Mouse (Mus musculus): Measurements from ENCODE around the gene Mpp3.
"Not testable (repeated sequence)": the region's sequence is repeated elsewhere in the genome, so short reads cannot be mapped to it uniquely, and the experiment has no call there.

Mpp3 gene

GRCm38 (mm10) chr11:102010140-102010539 is 18.1 kb downstream of the Mpp3 start:
- DNase-seq (ENCODE audit: low read depth, low spot score) = peak; percentile 49

GRCm38 (mm10) chr11:102008954-102009637 is 19.2 kb downstream of the Mpp3 start:
- DNase-seq (ENCODE audit: low read depth, low spot score) = no peak

- no peak for DNase-seq (ENCODE audit: low read depth, low spot score)
Observed at GRCm38 (mm10) chr11:102008372-102008771, 19.9 kb downstream of the Mpp3 start.

- no peak for DNase-seq (ENCODE audit: low read depth, low spot score)
Observed at GRCm38 (mm10) chr11:102006688-102007087, 21.6 kb downstream of the Mpp3 start.

- DNase-seq (ENCODE audit: low read depth, low spot score) = no peak
Observed at GRCm38 (mm10) chr11:102006271-102006670, 22.0 kb downstream of the Mpp3 start.

- no peak for DNase-seq (ENCODE audit: low read depth, low spot score)
Observed at GRCm38 (mm10) chr11:102004251-102004650, 24.0 kb downstream of the Mpp3 start.

GRCm38 (mm10) chr11:101999466-101999865 is 28.8 kb downstream of the Mpp3 start:
- DNase-seq (ENCODE audit: low read depth, low spot score) = no peak

GRCm38 (mm10) chr11:101998258-101998657 is 30.0 kb downstream of the Mpp3 start:
- no peak for DNase-seq (ENCODE audit: low read depth, low spot score)

- no peak for DNase-seq (ENCODE audit: low read depth, low spot score)
Observed at GRCm38 (mm10) chr11:101995938-101996337, 32.3 kb downstream of the Mpp3 start.

GRCm38 (mm10) chr11:101994100-101994499 is 34.2 kb downstream of the Mpp3 start:
- DNase-seq (ENCODE audit: low read depth, low spot score) = no peak

GRCm38 (mm10) chr11:101992411-101992810 is 35.9 kb downstream of the Mpp3 start:
- no peak for DNase-seq (ENCODE audit: low read depth, low spot score)

- DNase-seq (ENCODE audit: low read depth, low spot score) = no peak
Observed at GRCm38 (mm10) chr11:101991813-101992212, 36.4 kb downstream of the Mpp3 start.

- DNase-seq (ENCODE audit: low read depth, low spot score) = no peak
Observed at GRCm38 (mm10) chr11:101990244-101990643, 38.0 kb downstream of the Mpp3 start.

GRCm38 (mm10) chr11:101986913-101987312 is 41.3 kb downstream of the Mpp3 start, which contains the start of gene Dusp3:
Dusp3 (minus strand) TSS chr11:101987013.
- DNase-seq (ENCODE audit: low read depth, low spot score) = no peak

GRCm38 (mm10) chr11:101985990-101986389 is 42.3 kb downstream of the Mpp3 start:
- peak; percentile 90 for DNase-seq (ENCODE audit: low read depth, low spot score)

GRCm38 (mm10) chr11:101985450-101985849 is 42.8 kb downstream of the Mpp3 start:
- not testable (repeated sequence) for DNase-seq (ENCODE audit: low read depth, low spot score)

GRCm38 (mm10) chr11:101984054-101985025 is 43.9 kb downstream of the Mpp3 start, which contains the start of gene Cfap97d1:
Cfap97d1 (plus strand) TSS chr11:101984279.
- DNase-seq (ENCODE audit: low read depth, low spot score) = peak; percentile 97

GRCm38 (mm10) chr11:101983431-101983921 is 44.8 kb downstream of the Mpp3 start:
- DNase-seq (ENCODE audit: low read depth, low spot score) = no peak

- DNase-seq (ENCODE audit: low read depth, low spot score) = no peak
Observed at GRCm38 (mm10) chr11:101982981-101983411, 45.3 kb downstream of the Mpp3 start.

- DNase-seq (ENCODE audit: low read depth, low spot score) = no peak
Observed at GRCm38 (mm10) chr11:101981850-101982249, 46.4 kb downstream of the Mpp3 start.

- no peak for DNase-seq (ENCODE audit: low read depth, low spot score)
Observed at GRCm38 (mm10) chr11:101980603-101981157, 47.6 kb downstream of the Mpp3 start.

- no peak for DNase-seq (ENCODE audit: low read depth, low spot score)
Observed at GRCm38 (mm10) chr11:101979140-101979539, 49.1 kb downstream of the Mpp3 start.

Measured in forelimb bud, embryonic 11.5 days (tissue).